Mouse (Mus musculus): ENCODE measurements around the gene Reck.
A peak's percentile ranks its signal among the peaks of the same experiment; 100 is the strongest.

Gene Reck

DNA sequence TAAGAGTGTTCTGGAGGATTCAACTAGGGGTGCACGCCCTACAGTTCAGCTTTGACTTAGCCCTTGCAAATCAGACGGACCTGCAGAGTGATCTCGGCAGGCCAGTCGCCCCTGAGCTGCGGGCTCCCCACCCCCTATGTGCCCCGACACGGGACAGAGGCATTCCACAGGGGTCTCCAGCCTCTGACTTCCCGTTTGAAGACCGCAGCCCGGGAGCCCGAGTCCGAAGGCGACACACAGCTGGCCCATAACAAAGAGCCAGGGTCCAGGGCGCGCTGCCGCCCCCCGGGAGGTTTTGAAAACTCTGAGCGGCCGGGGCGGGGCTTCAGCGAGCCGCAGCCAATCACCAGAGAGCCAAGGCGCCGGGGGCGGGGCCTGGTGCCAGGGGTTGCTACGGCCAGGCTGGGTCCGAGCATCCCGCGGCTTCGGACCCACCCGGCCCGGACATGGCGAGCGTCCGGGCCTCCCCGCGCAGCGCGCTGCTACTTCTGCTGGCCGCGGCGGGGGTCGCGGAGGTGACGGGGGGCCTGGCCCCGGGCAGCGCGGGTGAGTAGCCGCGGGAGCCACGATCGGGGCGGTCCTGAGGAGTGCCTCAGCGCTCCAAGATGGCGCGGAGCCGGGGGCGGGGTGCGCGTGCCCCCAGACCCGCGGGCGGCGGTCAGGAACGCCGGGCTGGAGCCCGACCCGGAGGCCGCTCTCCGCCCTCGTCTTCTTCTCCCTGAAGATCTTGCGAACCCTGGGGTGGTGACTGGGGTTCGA is at the start of gene Reck:
Reck (plus strand) TSS at position 371 of the 759 bp plus-strand sequence.
- DNase-seq: peak; percentile 85

DNA sequence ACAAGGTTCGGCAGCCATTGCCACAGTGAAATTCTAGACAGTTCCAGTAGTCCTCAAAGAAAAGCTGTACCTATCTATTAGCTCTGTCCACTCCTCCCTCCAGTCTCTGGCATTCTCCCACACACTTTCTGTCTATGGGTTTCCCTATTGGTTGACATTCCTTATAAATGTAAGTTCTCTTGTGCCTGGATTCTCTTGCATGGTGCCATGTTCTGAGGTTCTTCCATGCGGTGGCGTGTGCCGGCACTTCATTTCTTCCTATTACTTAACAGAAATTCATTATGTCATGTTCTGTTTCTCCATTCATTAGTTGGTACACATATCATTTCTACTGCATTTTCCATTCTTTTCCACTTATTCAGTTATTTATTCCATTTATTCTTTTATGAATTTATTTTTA is 46.5 kb upstream of the Reck start:
- no peak for DNase-seq

DNA sequence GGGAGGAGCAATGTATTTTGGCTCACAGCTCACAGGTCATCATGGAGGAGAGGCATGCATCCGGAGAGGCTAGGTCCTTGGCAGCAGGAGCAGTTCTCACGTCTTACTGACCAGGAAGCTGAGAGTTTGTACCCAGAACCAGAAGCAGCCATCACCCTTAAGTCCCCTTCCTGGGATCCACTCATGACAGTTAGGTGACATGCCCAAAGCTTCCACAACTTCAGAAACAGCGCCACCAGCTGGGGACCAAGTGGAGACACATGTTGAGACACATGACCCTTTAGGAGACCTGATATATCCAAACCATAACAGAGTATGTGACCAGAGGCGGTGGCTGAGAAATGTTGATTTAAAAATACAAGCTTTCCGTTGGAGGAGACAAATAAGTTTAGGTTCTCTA is 43.3 kb upstream of the Reck start:
- DNase-seq: no peak

DNA sequence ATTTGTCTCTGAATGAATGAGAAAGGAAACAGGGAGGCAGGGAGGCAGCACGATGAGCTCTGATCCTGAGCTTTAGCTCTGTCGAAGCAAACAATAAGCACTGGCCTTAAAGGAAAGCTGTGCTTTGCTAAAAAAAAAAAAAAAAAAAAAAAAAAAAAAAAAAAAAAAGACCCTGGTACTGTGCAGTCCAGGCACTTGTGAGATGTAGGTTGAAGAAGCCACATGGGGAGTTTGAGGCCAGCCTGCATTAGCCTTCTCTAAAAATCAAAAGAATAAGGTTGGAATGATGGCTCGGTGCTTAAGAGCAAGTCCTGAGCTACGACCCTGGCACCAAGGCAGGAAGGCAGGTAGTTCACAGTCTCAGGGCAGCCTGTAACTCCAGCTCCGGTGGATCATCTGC is 41.6 kb upstream of the Reck start:
- no peak for DNase-seq

DNA sequence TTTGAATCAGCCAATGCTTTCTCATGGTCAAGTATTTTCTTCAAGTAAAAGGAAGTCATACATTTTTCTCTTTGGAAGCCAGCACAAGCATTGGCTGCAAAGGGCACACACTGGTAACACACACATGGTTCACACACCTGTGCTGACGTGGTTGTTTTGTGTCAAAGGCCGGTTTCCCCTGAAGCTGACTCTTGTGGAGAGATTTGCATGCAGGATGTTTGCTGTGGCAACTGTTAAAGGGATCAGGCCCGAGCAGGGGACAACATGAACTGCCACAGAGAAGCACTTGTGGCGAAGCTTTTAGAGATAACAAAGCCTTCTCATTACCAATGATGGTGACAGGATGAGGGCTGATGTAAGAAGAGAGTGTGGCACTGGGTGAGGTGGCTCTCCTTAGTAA is 40.6 kb upstream of the Reck start:
- DNase-seq: no peak

DNA sequence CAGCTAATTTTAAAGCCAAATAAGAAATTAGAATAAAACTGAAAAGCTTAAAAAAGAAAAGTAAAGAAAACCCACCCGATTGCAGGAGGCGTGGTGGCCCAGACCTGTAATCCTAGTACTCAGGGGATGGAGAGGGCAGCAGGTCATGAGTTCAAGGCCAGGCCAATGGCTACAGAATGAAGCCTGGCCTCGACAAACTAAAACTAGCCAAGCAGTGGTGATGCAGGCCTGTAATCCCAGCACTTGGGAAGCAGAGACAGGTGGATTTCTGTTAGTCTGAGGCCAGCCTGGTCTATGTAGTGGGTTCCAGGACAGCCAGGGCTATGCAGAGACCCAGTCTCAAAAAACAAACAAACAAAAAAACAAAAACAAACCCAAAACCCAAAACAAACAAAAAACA is 37.0 kb upstream of the Reck start:
- no peak for DNase-seq

DNA sequence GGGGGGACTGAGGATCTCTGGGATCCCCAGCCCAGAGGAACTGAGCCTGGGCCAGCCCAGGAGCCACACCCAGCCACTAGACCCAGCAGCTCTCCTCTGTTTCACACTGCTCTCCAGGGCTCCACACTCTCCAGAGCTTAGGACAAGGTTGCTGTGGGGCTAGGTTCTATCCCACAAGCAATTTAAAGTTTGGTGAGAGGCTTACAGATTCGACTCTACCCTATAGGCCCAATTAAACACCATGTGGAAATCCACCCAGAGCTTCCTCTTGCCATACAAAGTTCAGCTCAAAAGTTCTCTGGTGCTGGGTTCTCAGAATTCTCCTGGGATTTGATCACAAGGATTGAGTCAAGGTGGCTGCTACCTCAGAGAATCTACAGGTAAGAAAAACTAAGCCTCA is 35.2 kb upstream of the Reck start, which contains the start of gene Olfr157:
Olfr157 (minus strand) TSS at position 101 of the 400 bp plus-strand sequence.
- DNase-seq: no peak

DNA sequence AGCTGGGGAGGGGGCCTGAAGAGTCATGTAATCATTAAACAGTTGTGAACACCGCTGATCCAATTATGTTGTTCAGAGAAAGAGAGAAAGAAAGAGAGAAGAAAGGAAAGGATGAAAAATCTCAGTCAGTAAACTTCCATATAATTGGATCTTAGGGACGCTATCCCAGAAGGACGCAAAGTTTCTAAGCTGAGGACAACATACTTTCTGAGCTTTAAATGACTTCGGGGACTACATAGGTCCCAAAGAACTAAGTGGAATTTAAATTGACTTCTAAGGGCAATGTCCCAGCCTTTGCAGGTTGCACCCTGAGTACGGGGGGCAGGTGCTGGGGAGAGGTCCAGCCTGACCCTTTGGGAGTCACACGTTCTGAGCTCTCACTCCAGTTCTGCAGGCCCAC is 24.1 kb upstream of the Reck start, which contains the start of gene Olfr155:
Olfr155 (plus strand) TSS at position 301 of the 400 bp plus-strand sequence.
- DNase-seq: no peak

DNA sequence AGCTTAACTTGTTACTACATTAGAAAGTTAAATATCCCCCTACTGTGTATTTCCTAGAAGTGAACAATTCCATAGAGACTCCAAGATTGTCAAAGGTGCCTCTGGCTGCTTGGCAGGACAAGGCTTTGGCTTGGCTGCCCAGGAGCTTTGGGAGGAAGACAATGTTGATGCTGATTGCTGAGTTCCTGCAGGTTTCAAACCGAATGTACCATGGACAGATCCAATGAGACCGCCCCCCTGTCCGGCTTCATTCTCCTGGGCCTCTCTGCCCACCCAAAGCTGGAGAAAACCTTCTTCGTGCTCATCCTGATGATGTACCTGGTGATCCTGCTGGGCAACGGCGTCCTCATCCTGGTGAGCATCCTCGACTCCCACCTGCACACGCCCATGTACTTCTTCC is 21.2 kb upstream of the Reck start:
- no peak for DNase-seq

DNA sequence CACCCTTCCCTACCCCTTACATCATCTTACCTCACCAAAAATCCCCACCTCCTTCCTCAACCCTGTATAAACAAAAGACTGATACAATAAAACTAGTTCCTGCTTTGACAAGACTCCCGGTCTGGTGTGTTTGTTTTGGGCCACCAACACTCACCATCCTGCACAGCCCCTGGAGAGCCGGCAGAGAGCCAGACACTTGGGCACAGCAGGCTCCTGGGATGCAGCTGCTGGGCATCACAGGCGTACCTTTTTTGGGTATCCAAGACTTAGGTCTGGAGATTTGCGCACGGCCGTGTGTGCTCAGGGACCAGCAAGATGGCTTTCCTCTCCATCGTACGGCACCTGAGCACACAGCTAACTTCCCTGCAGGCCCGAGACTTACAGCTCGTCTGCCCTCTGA is 15.4 kb upstream of the Reck start:
- no peak for DNase-seq

DNA sequence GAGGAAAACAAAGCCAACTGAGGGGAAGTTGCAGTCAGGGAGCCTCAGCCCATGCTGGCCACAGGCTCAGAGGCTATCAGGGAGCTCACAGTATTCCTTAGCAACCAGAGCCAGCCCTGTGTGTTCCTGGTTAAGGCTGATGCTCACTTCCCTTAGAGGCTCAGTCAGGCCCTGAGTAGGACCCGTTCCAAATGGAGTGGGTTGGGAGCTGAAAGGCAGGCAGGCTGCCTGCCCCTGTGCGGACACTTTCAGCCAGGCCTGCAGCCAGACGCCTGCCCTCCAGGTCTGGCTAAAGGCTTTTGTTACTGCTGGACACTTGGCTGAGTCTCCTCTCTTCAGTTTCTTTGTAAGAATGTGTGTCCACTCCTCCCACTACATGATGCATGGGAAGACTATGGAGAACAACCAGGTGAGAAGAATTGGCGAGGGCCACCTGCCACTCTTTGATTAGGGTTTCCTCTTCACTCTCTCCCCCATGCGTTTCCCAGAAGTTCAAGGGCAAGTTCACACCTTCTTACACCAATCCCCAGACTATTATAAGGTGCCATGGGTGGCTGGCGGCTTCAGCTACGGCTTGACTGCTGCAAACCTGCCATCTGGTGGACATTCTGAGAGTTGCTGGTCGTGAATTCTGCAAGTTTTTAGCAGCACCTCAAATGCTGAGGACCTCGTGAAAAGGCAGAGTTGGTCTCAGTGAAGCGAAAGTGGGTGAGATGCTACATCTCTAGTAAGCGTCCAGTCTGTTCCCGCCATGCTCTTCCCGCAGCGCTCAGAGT is 14.4 kb upstream of the Reck start:
- DNase-seq: peak; percentile 62

DNA sequence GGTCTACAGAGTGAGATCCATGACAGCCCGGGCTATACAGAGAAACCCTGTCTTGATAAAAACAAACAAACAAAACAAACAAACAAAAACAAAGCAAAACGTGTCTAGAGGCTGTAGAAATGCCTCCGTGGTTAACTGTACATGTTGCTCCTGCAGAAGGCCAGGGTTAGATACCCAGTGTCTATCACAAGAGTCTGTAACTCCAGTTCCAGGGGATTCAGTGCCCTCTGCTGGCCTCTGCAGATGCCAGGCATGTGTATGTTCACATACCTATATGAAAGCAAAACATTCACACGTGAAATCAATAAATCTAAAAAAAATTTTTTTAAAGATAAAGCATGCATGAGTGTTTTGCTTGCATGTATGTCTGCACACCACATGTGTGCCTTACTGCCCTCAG is 12.0 kb upstream of the Reck start:
- DNase-seq: no peak

DNA sequence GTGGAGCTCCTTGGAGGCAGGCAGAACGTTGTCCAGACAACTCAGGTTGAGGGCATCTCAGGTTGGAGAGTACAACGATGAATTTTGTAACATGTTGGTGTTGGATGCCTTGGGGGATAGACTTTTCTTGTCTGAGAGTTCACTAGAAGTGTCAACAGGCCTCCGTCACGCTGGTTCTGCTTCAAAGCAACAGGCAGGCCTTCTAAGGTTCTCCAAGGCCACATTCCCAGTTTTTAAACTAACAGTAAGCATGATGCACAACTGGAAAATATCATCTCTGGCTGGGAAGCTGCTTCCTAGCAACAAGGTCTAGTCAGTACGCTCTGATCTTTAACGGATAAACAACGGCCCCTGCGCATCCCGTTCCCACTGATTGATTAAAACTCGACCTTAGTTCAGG is 5.5 kb upstream of the Reck start:
- no peak for DNase-seq

DNA sequence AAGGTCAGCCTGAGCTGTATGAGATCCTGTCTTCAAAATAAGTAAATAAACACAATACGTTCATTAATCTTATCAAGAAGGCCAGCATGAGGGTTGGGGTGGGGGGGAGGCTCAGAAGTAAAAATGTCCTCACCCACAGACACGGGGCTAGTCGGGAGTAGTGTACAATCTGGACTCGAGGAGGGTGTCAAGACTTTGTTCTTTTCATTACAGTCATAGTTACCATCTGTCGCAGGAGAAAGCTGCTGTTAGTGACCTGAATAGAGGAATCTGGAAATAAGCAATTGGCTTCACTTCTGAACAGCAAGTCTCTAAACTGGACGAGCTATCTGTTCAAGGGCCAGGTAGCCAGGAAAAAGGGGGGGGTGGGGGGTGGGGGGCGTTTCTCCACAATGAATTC is 829 bp upstream of the Reck start:
- DNase-seq: no peak

DNA sequence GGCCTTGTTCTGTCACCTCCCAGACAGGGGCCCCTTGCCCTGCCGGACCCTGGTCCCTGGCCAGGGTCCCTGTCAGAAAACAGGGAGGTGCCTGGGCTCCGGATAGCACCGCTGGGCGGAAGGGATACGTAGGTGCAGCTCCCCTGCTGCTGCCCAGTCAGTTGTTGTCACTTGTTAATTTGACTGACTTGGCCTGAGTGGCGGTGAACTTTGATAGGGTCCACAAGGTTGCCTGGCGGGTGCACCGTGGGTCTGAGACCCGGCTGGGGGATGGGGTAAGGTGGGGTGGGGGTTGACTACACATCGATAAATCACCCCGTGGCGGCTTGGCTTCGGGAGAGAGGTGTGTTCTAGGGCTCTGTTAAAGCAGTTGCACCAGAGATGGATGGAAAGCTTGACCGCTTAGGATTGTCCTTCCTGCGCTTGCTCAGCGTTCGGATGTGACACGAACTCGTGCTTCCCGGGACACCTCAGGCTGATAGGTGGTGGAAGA is 635 bp downstream of the Reck start:
- no peak for DNase-seq

DNA sequence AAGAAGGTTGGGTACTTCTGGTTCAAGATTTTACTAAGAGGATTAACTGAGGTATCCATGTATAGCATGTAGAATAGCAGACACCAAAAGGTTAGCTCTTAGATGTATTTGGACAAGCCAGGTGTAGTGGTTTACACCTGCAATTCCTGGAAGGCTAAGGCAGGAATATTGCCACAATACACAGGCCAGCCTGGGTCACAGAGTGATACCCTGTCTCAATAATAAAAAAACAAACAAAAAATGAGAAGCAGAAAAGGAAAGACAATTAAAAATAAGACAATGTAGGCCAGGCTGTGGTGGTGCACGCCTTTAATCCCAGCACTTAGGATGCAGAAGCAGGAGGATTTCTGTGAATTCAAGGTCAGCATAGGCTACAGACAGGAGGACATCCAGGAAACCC is 1.9 kb downstream of the Reck start:
- DNase-seq: no peak

DNA sequence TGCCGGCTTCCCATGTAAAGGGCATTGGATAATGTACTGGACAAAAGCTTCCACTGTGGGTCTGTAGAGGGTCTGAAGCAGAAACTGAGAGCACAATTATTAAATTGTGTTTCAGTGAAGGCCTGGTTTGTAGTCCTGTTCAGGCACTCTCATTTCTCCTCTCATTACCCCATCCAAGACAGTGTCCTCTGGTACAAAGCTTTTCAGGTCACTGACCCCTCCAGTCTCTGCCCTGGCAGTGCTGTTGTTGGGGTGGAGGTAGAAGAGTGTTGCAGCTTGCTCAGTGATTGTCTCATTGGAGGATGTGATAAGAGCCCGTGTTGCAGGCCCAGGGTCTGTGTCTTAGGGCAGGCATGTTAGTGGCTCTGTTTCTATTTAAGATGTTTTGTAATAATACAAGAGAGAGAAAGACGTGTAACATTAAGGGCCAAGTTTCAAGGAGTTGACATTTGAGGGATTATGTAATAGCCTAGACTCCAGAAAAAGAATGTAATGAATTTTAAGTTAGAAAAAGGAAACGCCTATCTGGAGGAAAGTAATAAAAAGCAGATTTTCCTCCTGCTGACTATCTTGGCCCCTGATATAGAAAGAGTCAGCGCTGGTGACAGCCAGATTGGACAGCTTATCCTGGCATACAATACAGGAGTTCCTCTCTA is 2.9 kb downstream of the Reck start:
- DNase-seq: no peak

DNA sequence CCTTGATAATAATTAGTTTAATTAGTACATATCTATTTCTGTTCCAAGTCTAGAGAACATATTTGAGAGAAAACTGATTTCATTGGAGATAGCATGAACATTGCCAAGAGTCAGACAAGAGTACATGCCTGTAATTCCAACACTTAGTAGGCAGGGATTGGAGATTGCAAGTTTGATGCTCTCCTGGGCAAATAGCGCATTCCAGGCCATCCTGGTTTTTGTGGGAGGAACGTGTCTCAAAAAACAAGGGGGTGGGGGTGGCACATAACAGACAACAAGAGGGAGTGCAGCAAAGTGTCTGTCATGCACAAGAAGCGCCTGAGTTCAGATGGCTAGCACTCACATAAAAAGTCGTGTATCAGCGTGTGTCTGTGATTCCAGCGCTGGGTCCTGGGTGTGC is 4.2 kb downstream of the Reck start:
- no peak for DNase-seq

DNA sequence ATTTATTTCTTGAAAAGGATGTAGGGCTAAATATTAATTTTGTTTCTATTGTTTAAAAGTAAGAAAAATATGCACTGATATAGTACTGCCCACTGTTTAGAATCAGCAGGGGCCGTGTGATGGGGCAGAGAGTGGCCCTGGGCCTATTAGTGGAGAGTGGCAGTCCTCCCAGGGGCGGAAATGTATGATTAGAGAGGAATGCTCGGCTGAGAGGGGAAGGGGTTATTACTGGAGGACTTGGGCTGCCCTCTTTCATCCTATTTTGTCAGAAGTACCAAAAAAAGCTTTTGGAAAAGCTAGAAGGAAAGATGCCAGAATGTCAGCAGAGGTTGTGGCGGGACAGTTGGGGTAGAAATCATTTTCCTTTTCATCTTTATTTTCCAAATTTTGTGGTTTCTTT is 8.9 kb downstream of the Reck start:
- no peak for DNase-seq

DNA sequence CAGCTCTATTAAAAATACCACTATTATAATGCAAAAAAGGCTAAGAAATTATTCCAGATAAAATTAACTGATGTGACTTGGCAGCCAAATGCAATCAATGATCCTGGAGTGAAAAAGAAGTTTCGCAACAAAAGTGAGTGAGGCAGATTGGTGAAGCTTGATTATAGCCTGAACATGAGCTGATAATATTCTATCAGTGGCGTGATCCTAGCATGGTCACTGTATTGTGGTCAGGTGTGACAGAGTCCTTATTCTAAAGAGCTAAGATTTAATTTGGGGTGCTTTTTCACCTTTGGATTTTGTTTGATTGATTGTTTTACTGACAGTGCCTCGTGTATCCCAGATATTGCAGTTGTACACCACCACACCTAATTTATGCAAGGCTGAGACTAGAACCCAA is 15.9 kb downstream of the Reck start:
- DNase-seq: no peak

DNA sequence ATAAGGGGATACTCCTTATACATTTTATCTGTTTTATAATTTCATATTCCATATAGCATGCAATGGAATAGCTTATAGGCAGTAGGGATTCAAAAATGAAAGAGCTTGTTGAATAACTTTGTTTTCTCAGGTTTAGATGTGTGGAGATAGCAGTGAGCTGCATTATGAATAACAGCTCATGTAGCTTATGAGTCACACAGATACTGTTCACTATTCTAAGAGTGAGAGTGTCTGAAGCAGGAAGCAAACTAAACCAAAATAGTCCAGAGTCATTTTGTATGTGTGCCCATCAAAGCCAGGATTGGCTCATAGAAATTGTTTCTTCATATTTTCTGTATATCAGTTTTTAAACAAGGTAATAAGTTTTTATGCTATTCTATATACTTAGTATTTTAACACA is 21.9 kb downstream of the Reck start:
- DNase-seq: no peak

DNA sequence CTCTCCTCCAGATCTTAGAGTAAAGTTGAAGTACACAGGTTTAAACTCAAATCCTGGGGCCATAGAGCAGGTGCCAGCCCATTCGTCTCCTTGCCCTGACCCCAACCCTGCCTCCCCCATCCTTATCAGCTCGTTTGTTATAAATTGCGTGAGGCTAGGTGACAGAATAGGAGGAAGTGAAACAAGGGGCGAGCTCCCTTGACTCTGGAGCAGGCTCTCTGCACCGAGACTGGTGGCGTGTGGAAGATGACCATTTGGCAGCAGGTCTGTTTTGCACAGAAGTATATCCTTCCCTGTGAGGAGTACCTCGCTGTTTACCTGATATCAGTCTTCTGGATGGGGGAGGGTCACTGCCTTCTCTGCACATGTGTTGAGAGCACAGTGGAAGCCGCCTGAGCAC is 23.9 kb downstream of the Reck start:
- no peak for DNase-seq

DNA sequence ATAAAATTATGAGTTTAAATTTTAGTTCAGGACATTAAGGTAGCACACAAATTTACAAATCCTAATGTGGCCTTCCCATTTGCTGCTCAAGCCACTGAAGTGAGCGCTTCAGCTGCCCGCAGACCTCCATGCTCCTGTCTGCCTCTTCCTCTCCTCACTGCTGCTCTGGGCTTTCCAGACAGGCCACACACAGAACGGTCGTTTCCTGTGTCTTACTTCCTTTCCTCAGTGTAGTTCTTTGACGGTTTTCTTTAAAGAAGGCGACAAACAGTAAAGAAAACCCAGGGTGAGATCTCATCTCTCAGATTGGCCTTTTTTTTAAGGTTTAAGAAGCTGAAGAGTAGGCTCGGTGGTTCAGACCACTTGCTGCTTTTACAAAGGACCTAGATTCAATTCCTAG is 28.4 kb downstream of the Reck start:
- peak; percentile 54 for DNase-seq

DNA sequence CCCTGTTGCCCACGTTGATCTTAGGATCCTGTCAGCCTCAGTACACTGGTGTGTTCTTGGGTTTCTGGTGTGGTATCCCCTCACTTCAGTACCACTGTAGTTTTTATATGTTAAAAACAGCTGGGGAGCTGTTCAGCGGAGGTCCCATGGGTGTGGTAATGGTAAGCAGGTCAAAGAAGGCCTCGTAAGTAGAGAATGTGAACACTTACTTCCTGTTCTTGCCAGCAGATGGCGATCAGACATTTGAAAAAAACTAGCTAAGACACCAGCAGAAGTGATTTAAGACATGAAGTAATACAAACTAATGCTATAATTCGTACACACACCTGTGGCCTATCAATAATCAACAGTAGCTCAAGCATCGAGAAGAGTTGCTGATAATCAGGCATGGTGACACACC is 31.1 kb downstream of the Reck start:
- DNase-seq: peak; percentile 72

All from thymus, postnatal 14 days (tissue).